ENCODE assay signal across 15 mouse cellular contexts in genomic region chr2:71626404-71626803, GRCm38 (mm10).
A peak's percentile ranks its signal among the peaks of the same experiment; 100 is the strongest.
DNase-seq lines count a peak whose midpoint lies in the region; ATAC-seq lines count a peak whose summit lies in the region.
"Had no signal": no experiment of that assay in that cellular context is flagged by ENCODE, and none has a peak within 500 bp of the region (broad histone marks: within the 10 kb centered on the region; RNA-seq: fewer than 3 reads in every experiment).

No protein-coding gene starts in this region.

- H3K27ac ChIP-seq in hindbrain, embryonic 13.5 days: peak overlapping the region; percentile 66
- H3K27ac ChIP-seq in hindbrain, embryonic 14.5 days: no peak overlapping the region
- peak overlapping the region; percentile 63; the same call in 1 of the 2 replicates for H3K27ac ChIP-seq in midbrain, embryonic 15.5 days
- H3K27ac ChIP-seq: embryonic facial prominence, embryonic 15.5 days; heart, embryonic 13.5 days; liver, embryonic 15.5 days had no signal

- no peak overlapping the region for H3K9ac ChIP-seq in hindbrain, embryonic 13.5 days
- H3K9ac ChIP-seq in hindbrain, embryonic 14.5 days: no peak overlapping the region
- no peak overlapping the region for H3K9ac ChIP-seq in midbrain, embryonic 15.5 days
- H3K9ac ChIP-seq: embryonic facial prominence, embryonic 15.5 days; heart, embryonic 13.5 days; liver, embryonic 15.5 days had no signal

- no peaks in the 10 kb centered on the region for H3K9me3 ChIP-seq in hindbrain, embryonic 13.5 days
- no peaks in the 10 kb centered on the region for H3K9me3 ChIP-seq in hindbrain, embryonic 14.5 days (ENCODE audit: control insufficient read depth, low read length)
- no peaks in the 10 kb centered on the region for H3K9me3 ChIP-seq in midbrain, embryonic 15.5 days
- H3K9me3 ChIP-seq: embryonic facial prominence, embryonic 15.5 days; heart, embryonic 13.5 days; liver, embryonic 15.5 days had no signal

- 52% methylated on average over 12 of the region's 12 CpGs for WGBS in hindbrain, embryonic 13.5 days
- 58% methylated on average over 12 of the region's 12 CpGs for WGBS in hindbrain, embryonic 14.5 days
- WGBS in midbrain, embryonic 15.5 days: 63% methylated on average over 12 of the region's 12 CpGs

- H3K27me3 ChIP-seq in hindbrain, embryonic 13.5 days: 0 out of 2 replicates have a peak, but pooled peaks cover 4% of the 10 kb centered on the region
- H3K27me3 ChIP-seq in hindbrain, embryonic 14.5 days (ENCODE audit: control insufficient read depth, insufficient read depth, low read length): no peaks in the 10 kb centered on the region
- H3K27me3 ChIP-seq in midbrain, embryonic 15.5 days (replicated peaks): no peaks in the 10 kb centered on the region

- H3K4me3 ChIP-seq in hindbrain, embryonic 13.5 days: no peak overlapping the region
- no peak overlapping the region for H3K4me3 ChIP-seq in hindbrain, embryonic 14.5 days (replicated peaks; ENCODE audit: low read length)
- no peak overlapping the region for H3K4me3 ChIP-seq in midbrain, embryonic 15.5 days
- H3K4me3 ChIP-seq: embryonic facial prominence, embryonic 15.5 days; heart, embryonic 13.5 days; liver, embryonic 15.5 days had no signal

- no peaks in the 10 kb centered on the region for H3K36me3 ChIP-seq in hindbrain, embryonic 13.5 days
- no peaks in the 10 kb centered on the region for H3K36me3 ChIP-seq in hindbrain, embryonic 14.5 days (replicated peaks; ENCODE audit: control insufficient read depth, insufficient read depth)
- H3K36me3 ChIP-seq in midbrain, embryonic 15.5 days (replicated peaks): no peaks in the 10 kb centered on the region
- H3K36me3 ChIP-seq: embryonic facial prominence, embryonic 15.5 days; heart, embryonic 13.5 days; liver, embryonic 15.5 days had no signal

- H3K4me2 ChIP-seq in hindbrain, embryonic 13.5 days: no peak overlapping the region
- H3K4me2 ChIP-seq in hindbrain, embryonic 14.5 days (replicated peaks): no peak overlapping the region
- no peak overlapping the region for H3K4me2 ChIP-seq in midbrain, embryonic 15.5 days
- H3K4me2 ChIP-seq: embryonic facial prominence, embryonic 15.5 days; heart, embryonic 13.5 days; liver, embryonic 15.5 days had no signal

- no peak for ATAC-seq in hindbrain, embryonic 13.5 days (ENCODE audit: low FRiP score)
- ATAC-seq in hindbrain, embryonic 14.5 days (ENCODE audit: low FRiP score): no peak
- no peak for ATAC-seq in midbrain, embryonic 15.5 days (replicated peaks)
- ATAC-seq in cerebellum, adult (ENCODE audit: insufficient number of reproducible peaks, low FRiP score, low TSS enrichment): no peak

- peaks cover 52% of the 10 kb centered on the region for H3K4me1 ChIP-seq in hindbrain, embryonic 13.5 days (replicated peaks)
- peaks cover 53% of the 10 kb centered on the region for H3K4me1 ChIP-seq in hindbrain, embryonic 14.5 days (replicated peaks; ENCODE audit: control insufficient read depth, insufficient read depth, low read length)
- H3K4me1 ChIP-seq in midbrain, embryonic 15.5 days: peaks cover 46% of the 10 kb centered on the region

- no peak for DNase-seq in hindbrain, embryonic 14.5 days (ENCODE audit: low spot score)
- peak; percentile 38 for DNase-seq in urinary bladder, postnatal 14 days (ENCODE audit: low spot score)
- no peak for DNase-seq in urinary bladder, postnatal 25 days (ENCODE audit: low spot score)
- DNase-seq in adrenal gland, adult (ENCODE audit: inconsistent age in 2 of 2, low spot score in 1 of 2): no peak
- DNase-seq in thymus, postnatal 0 days (ENCODE audit: low spot score): no peak
- DNase-seq: adrenal gland, postnatal 25 days; cerebellum, adult 11 months; gastrocnemius, postnatal 36 days; lung, postnatal 4 days had no signal
